Mouse (Mus musculus): ENCODE data around the gene Etv5.

DNA sequence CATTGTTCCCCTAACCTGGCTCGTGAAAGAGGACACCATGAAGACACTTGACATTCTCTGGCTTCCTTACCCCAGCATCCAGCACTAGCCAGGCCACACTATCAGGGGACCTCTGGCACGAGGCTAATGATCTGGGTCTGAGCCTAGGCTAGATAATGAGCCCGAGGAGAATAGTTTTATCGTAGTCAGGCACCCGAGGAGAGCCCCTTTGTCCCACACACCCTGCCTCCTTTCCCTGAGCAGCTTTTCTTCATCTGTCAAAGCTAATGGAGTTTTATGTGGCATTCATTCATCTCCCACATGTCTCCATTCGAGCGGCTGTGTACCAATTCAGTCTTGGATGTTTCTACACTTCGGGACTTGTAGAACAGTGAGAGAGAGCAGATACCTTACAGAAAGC, 59.5 kb downstream of the Etv5 start:
- TF ChIP-seq POLR2A (IDR thresholded peaks at IDR 0.05; ENCODE audit: borderline replicate concordance, extremely low read depth, insufficient read depth, insufficient read length, poor library complexity, severe bottlenecking): no peak
- TF ChIP-seq CTCF (IDR thresholded peaks at IDR 0.05; ENCODE audit: borderline replicate concordance, extremely low read depth, insufficient read depth, insufficient read length): no peak
